Mouse (Mus musculus): ENCODE measurements around the gene Myocos. TPM values are rescaled to one million over a fixed set of nuclear protein-coding genes. Genes with fewer than 3 reads are reported as not detected.

Gene Myocos
- total RNA-seq, 2 experiments from 2014 or later: not detected

DNA sequence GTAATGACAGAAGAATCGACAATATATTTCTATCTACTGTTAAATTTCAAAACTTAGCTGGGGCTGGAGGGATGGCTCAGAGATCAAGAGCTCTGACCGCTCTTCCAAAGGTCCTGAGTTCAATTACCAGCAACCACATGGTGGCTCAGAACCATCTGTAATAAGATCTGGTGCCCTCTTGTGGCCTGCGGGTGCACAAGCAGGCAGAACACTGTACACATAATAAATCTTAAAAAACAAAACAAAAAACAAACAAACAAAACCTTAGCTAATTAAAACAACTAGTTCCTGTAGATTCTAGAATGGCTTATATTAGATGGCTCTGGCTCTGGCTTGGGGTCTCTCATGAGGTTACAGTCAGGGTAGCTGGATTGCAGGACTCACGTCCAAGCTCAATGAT lies 37.5 kb downstream of the Myocos start:
- no peak for DNase-seq (ENCODE audit: low spot score in 2 of 2)

DNA sequence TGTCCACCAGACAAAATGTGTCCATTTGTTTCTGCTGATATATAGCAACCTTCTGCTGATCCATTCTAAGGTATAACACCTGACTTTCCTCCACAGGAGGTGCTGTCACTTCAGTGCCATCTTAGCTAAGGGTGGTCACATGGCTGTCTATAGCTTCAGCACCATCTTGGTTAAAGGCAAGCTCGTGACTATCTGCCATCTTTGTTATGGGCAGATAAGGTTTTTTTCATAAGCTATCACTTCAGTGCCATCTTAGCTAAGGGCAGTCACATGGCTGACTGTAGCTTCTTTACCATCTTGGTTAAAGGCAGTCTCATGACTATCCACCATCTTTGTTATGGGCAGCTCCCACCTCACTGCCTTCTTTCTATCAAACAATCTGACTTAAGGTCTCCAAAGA lies 42.5 kb downstream of the Myocos start:
- DNase-seq (ENCODE audit: low spot score in 2 of 2): no peak

DNA sequence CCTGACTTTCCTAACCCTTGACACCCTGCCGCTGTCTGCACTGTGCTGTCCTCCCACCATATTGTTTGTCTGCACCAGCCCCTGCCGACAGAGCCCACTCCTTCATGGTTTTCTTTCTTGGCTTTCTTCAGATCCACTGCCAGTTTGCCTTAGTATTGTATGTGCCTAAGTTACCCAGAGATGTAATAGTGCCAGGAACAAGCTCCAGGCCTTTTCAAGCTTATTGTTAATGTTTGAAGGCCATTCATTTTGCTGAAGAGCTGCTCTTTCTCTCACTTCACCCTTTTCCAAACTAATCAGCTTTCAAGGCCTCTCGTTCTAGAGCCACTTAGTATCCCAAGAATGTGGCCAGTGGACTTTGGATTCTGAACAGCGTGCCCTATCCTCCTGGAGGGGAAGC lies 46.8 kb downstream of the Myocos start:
- no peak for DNase-seq (ENCODE audit: low spot score in 2 of 2)

DNA sequence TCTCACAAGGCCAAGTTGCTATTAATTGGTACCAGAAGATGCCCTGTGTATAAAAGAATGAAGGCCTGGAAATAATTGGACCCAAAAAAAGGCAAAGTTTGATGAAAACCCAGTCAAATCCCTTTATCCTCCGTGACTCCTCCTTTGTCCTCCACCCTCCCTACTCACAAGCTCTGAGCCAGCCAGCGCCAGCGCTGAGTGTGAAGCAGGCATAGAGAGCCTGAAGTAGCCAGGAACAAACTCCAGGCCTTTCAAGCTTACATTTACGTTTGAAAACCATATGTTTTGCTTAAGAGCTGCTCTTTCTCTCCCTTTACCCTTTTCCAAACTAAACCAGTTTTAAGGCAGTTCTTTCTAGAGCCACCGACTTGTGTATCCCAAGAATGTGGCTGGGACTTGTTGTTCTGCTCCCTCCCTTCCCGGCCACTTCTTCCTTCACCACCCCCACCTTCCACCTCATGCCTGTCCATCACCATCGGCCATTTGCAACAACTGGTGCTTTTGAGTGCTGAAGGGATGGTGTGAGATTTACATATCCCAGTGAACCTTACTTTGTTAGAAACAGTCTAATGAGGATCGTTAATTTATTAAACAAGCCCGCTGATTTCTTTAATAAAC lies 48.3 kb downstream of the Myocos start:
- no peak for DNase-seq (ENCODE audit: low spot score in 2 of 2)

DNA sequence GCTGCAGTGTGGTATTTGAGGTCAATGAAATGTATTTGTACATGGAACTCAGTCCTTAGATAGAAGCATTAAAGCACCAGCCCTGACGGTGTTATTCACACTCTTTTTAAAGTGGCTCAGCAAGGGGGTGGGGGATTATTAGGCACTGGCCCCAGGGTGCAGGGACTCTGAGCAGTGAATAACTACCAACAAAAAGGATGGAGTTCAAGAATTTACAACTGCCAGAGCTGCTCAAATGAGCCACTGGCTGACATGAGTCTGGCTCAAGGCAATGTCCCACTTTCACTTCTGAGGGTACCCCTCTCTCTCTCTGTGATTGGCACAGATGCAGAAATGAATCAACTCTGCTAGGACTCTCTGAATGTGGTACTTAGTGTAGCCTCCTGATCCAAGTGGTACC lies 49.9 kb downstream of the Myocos start:
- no peak for DNase-seq (ENCODE audit: low spot score in 2 of 2)

DNA sequence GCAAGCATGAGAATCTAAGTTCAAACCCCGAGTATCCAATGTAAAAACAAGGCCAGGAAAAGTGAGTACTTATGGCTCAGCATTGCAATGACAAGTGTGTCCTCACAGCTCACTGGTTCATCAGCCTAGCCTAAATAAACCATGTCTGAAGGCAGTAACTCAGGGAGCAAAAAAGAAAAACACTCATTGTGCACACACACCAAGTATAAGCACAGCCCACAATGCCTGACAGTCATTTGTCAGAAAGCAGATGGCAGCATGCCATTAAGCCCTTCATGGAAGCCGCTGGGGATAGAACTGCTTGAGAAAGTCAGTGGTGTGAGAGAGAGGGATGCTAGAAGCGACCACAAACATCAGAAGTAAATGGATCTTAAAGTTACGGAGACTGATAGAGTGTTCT lies 56.7 kb downstream of the Myocos start:
- DNase-seq (ENCODE audit: low spot score in 2 of 2): no peak

DNA sequence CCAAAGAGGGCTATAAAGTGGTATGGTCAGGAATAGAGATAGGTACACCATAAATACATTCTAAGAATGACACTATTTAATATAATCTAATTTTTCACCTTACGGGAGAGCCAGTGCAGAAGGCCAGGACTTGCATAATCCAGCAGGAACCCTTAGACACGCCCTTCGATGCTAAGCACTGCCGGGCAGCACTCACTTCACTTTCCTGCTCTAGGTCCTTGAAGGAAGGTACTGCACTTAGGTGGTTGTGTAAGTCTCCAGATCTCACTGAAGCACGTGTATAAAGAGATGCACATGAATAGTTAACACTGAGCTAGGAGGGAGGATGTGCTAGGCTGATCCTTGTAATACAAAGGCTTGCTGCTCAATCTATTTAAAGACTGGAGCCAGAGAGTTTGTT lies 58.4 kb downstream of the Myocos start:
- no peak for DNase-seq (ENCODE audit: low spot score in 2 of 2)

DNA sequence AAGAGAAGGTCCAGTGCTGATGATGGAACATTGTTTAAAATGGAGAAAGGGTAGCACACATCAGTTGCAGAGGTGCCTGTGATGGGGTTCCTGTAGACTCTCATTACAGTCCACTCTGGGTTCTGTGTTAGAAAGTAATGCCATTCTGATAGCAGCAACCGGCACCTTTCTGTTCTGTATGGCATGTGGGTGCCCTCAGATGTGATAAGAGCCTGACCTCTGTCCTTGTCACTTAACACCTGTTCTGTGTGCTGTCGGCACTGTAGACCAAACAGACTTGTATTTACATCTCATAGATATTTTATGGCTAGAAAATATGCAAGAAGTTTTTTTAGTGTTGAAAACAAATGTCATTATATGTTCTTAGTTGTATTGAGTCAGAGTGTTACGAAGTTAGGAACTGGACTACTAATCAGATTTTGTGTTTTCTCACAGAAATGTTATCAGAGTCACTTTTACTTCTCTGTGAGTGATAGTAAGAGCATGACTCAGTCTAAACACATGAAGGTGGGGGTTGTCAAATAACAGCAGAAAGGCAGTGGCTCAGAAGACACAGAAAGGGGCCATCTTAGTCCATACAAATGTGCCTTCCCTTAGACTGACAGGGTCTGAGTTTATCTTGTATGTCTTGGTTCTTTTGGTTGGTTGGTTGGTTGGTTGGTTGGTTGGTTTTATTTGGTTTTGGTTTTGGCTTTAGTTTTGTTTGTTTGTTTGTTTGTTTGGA lies 60.5 kb downstream of the Myocos start:
- DNase-seq (ENCODE audit: low spot score in 2 of 2): no peak

Small RNA genes lying within 50 kb of the gene (microRNA-seq; reads per million reads assigned to microRNA genes)
- gene Gm27616: not detected

Other genes with a start within 250 kb of the Myocos start
- 10 to 100 TPM in 1 of 2 experiments, 1 to 10 TPM in 1; 6.3 to 11.0 TPM for gene Dnm3, start 180.2 kb downstream of the Myocos start, total RNA-seq (2021)
- gene Mettl13, start 109.7 kb downstream of the Myocos start, total RNA-seq (2021): 10 to 100 TPM in 1 of 2 experiments, 1 to 10 TPM in 1; 8.5 to 10.4 TPM
- gene Vamp4, start 87.7 kb downstream of the Myocos start, total RNA-seq (2021): 10 to 100 TPM; 30.6 to 34.6 TPM
- gene Myoc, start 19.1 kb downstream of the Myocos start, total RNA-seq (2021): 10 to 100 TPM in 1 of 2 experiments, 1 to 10 TPM in 1; 6.5 to 14.9 TPM
- gene Prrc2c, start 82.3 kb upstream of the Myocos start, total RNA-seq (2021): 100 to 1,000 TPM; 137 to 139 TPM
- under 1 TPM in 1 of 2 experiments, not detected in 1; 0.15 TPM for gene Fmo4, start 155.8 kb upstream of the Myocos start, total RNA-seq (2021)
- gene Fmo1, start 208.4 kb upstream of the Myocos start, total RNA-seq (2021): 10 to 100 TPM; 49.6 to 62.8 TPM
- gene Fmo2, start 240.5 kb upstream of the Myocos start, total RNA-seq (2021): 1 to 10 TPM; 2.7 to 3.4 TPM

Data from gastrocnemius, postnatal 4 days (tissue).